Mouse (Mus musculus) cerebellum, adult 2 months (tissue): ENCODE measurements at regions not wholly inside any gene's neighbourhood (a gene's known extent, or its start where the extent isn't known, plus 50 kb on each side); places are given as distances from the start of the nearest gene placed in this dataset.

Experiments
- CTCF ChIP-seq: fragments of 200-500 bp; IDR thresholded peaks from 2 replicates; pipeline ENCODE4 v1.5.1; 2011; ENCODE audit warnings: low read depth, mild to moderate bottlenecking, control low read depth, low read length, moderate library complexity, borderline replicate concordance; ENCODE audit not compliant: insufficient read depth
- POLR2A ChIP-seq: fragments of 200-500 bp; IDR thresholded peaks from 2 replicates; pipeline ENCODE4 v1.6.1; 2011; ENCODE audit warnings: low read length, control low read depth, borderline replicate concordance; ENCODE audit not compliant: insufficient read depth

GRCm38 (mm10) chr15:61416841-61417240 lies 494.0 kb upstream of the A1bg start:
- TF ChIP-seq CTCF (no peak), POLR2A (no peak)
